Mouse (Mus musculus) olfactory bulb, adult 2 months (tissue): Measurements from ENCODE around the gene Foxred1.

Source experiments
- CTCF ChIP-seq: fragments of 200-500 bp; IDR thresholded peaks from 2 replicates; pipeline ENCODE4 v1.5.1; 2012; ENCODE audit warnings: low read depth, mild to moderate bottlenecking, low read length, moderate library complexity; ENCODE audit not compliant: insufficient read depth
- POLR2A ChIP-seq: fragments of 200-500 bp; IDR thresholded peaks from 2 replicates; pipeline ENCODE4 v1.6.1; 2012; ENCODE audit warnings: mild to moderate bottlenecking, low read depth, low read length, moderate library complexity; ENCODE audit not compliant: insufficient read depth

DNA sequence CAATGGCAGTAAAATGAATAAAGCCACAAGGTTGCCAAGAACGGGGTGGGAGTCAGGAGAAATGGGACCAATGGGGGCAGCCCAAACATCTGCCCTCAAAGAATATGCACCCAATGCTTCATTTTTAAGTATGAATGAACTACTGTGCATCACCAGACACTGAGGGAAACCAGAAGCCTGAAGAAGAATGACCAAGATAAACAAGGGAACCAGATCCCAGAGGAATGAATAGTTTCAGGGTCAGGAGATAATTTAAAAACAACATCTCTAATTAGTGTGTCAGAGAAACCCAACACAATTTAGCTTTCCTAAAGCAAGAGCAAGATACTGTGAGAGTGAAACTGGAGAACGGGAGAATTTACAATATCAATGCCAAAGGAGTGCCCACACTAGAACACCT is 50.2 kb downstream of the Foxred1 start:
- TF ChIP-seq CTCF (no peak), POLR2A (no peak)
